Mouse (Mus musculus): ENCODE measurements around the gene E430018J23Rik. TPM values are rescaled to one million over a fixed set of nuclear protein-coding genes. Genes with fewer than 3 reads are reported as not detected.
"Not testable (repeated sequence)": the region's sequence is repeated elsewhere in the genome, so short reads cannot be mapped to it uniquely, and the experiment has no call there.

The E430018J23Rik gene
- total RNA-seq, 2 experiments from 2014 or later, result 5.4 to 6.4 TPM

- no peak for DNase-seq (ENCODE audit: low spot score in 2 of 2)
These were observed 15.0 kb downstream of the E430018J23Rik start for GRCm38 (mm10) chr7:127378310-127378921.

- peak; percentile 88 to 94 for DNase-seq (ENCODE audit: low spot score in 2 of 2)
These were observed 17.9 kb downstream of the E430018J23Rik start, which contains the start of gene Zfp747 for GRCm38 (mm10) chr7:127375271-127376245. Gene Zfp747 (minus strand): TSS chr7:127376050.

- DNase-seq (ENCODE audit: low spot score in 2 of 2), result not testable (repeated sequence)
These were observed 21.6 kb downstream of the E430018J23Rik start for GRCm38 (mm10) chr7:127371870-127372269.

GRCm38 (mm10) chr7:127371213-127371612 lies 22.2 kb downstream of the E430018J23Rik start:
- no peak for DNase-seq (ENCODE audit: low spot score in 2 of 2)

- no peak for DNase-seq (ENCODE audit: low spot score in 2 of 2)
These were observed 27.2 kb downstream of the E430018J23Rik start for GRCm38 (mm10) chr7:127366249-127366648.

GRCm38 (mm10) chr7:127364166-127364565 lies 29.3 kb downstream of the E430018J23Rik start:
- DNase-seq (ENCODE audit: low spot score in 2 of 2), result peak in 1 of 2 experiments; percentile 17

GRCm38 (mm10) chr7:127363475-127363921 lies 29.9 kb downstream of the E430018J23Rik start:
- DNase-seq (ENCODE audit: low spot score in 2 of 2), result peak in 1 of 2 experiments; percentile 23

- not testable (repeated sequence) for DNase-seq (ENCODE audit: low spot score in 2 of 2)
These were observed 31.0 kb downstream of the E430018J23Rik start for GRCm38 (mm10) chr7:127362418-127362817.

GRCm38 (mm10) chr7:127361449-127361848 lies 32.0 kb downstream of the E430018J23Rik start:
- no peak for DNase-seq (ENCODE audit: low spot score in 2 of 2)

GRCm38 (mm10) chr7:127360265-127360664 lies 33.2 kb downstream of the E430018J23Rik start:
- no peak for DNase-seq (ENCODE audit: low spot score in 2 of 2)

GRCm38 (mm10) chr7:127358472-127358871 lies 35.0 kb downstream of the E430018J23Rik start:
- DNase-seq (ENCODE audit: low spot score in 2 of 2), result no peak

GRCm38 (mm10) chr7:127357871-127358270 lies 35.6 kb downstream of the E430018J23Rik start:
- no peak for DNase-seq (ENCODE audit: low spot score in 2 of 2)

GRCm38 (mm10) chr7:127355796-127356195 lies 37.6 kb downstream of the E430018J23Rik start:
- no peak for DNase-seq (ENCODE audit: low spot score in 2 of 2)

GRCm38 (mm10) chr7:127351230-127352004 lies 42.0 kb downstream of the E430018J23Rik start:
- DNase-seq (ENCODE audit: low spot score in 2 of 2), result no peak

- DNase-seq (ENCODE audit: low spot score in 2 of 2), result no peak
These were observed 46.8 kb downstream of the E430018J23Rik start for GRCm38 (mm10) chr7:127346676-127347075.

GRCm38 (mm10) chr7:127345512-127346325 lies 47.7 kb downstream of the E430018J23Rik start, which contains the start of gene Zfp768:
Gene Zfp768 (minus strand): TSS chr7:127345589.
- DNase-seq (ENCODE audit: low spot score in 2 of 2), result peak; percentile 94 to 95

- DNase-seq (ENCODE audit: low spot score in 2 of 2), result peak in 1 of 2 experiments; percentile 57
These were observed 48.3 kb downstream of the E430018J23Rik start for GRCm38 (mm10) chr7:127345092-127345491.

- DNase-seq (ENCODE audit: low spot score in 2 of 2), result no peak
These were observed 49.1 kb downstream of the E430018J23Rik start for GRCm38 (mm10) chr7:127344371-127344770.

- DNase-seq (ENCODE audit: low spot score in 2 of 2), result no peak
These were observed 49.9 kb downstream of the E430018J23Rik start for GRCm38 (mm10) chr7:127343351-127344019.
